Mouse (Mus musculus): ENCODE data around the gene Trpc4ap. TPM values are rescaled to one million over a fixed set of nuclear protein-coding genes. Genes with fewer than 3 reads are reported as not detected.
A peak's percentile ranks its signal among the peaks of the same experiment; 100 is the strongest.

The Trpc4ap gene
- polyA plus RNA-seq, 1 experiment, result 96.4 TPM

GRCm38 (mm10) chr2:155696091-155696558 lies 3.9 kb upstream of the Trpc4ap start:
- 15% methylated on average over 7 of the region's 7 CpGs for WGBS

GRCm38 (mm10) chr2:155695316-155695715 lies 3.1 kb upstream of the Trpc4ap start:
- DNase-seq (ENCODE audit: low read depth, low spot score), result no peak
- WGBS, result 73% methylated on average over 3 of the region's 3 CpGs

More at GRCm38 (mm10) chr2:155696091-155696558, 3.9 kb upstream of the Trpc4ap start:
- no peak for DNase-seq (ENCODE audit: low read depth, low spot score)

- no peak for DNase-seq (ENCODE audit: low read depth, low spot score)
- WGBS, result 64% methylated on average over 2 of the region's 2 CpGs
Observed at GRCm38 (mm10) chr2:155694564-155694963, 2.4 kb upstream of the Trpc4ap start.

GRCm38 (mm10) chr2:155693136-155693535 lies 952 bp upstream of the Trpc4ap start:
- no peak for DNase-seq (ENCODE audit: low read depth, low spot score)
- WGBS, result 57% methylated on average over 4 of the region's 4 CpGs

- under 1% methylated on average over 8 of the region's 8 CpGs for whole genome bisulfite sequencing
- no peak for DNase-seq (ENCODE audit: low read depth, low spot score)
Observed at GRCm38 (mm10) chr2:155691336-155691722, 855 bp downstream of the Trpc4ap start.

- 60% methylated on average over 4 of the region's 4 CpGs for WGBS
- DNase-seq (ENCODE audit: low read depth, low spot score), result no peak
Observed at GRCm38 (mm10) chr2:155689211-155689610, 3.0 kb downstream of the Trpc4ap start.

- WGBS, result 90% methylated on average over 11 of the region's 11 CpGs
Observed at GRCm38 (mm10) chr2:155687746-155688145, 4.4 kb downstream of the Trpc4ap start.

GRCm38 (mm10) chr2:155686572-155686971 lies 5.6 kb downstream of the Trpc4ap start:
- WGBS, result 76% methylated on average over 5 of the region's 5 CpGs
- no peak for DNase-seq (ENCODE audit: low read depth, low spot score)

More at GRCm38 (mm10) chr2:155687746-155688145, 4.4 kb downstream of the Trpc4ap start:
- DNase-seq (ENCODE audit: low read depth, low spot score), result no peak

- DNase-seq (ENCODE audit: low read depth, low spot score), result no peak
- 86% methylated on average over 5 of the region's 5 CpGs for WGBS
Observed at GRCm38 (mm10) chr2:155683821-155684220, 8.4 kb downstream of the Trpc4ap start.

- WGBS, result 61% methylated on average over 3 of the region's 3 CpGs
- DNase-seq (ENCODE audit: low read depth, low spot score), result no peak
Observed at GRCm38 (mm10) chr2:155683137-155683536, 9.0 kb downstream of the Trpc4ap start.

- DNase-seq (ENCODE audit: low read depth, low spot score), result no peak
- 63% methylated on average over 2 of the region's 2 CpGs for WGBS
Observed at GRCm38 (mm10) chr2:155681874-155682273, 10.3 kb downstream of the Trpc4ap start.

- no peak for DNase-seq (ENCODE audit: low read depth, low spot score)
- WGBS, result 47% methylated on average over 8 of the region's 8 CpGs
Observed at GRCm38 (mm10) chr2:155681194-155681593, 11.0 kb downstream of the Trpc4ap start.

- no peak for DNase-seq (ENCODE audit: low read depth, low spot score)
- 67% methylated on average over 5 of the region's 5 CpGs for WGBS
Observed at GRCm38 (mm10) chr2:155680591-155680990, 11.6 kb downstream of the Trpc4ap start.

GRCm38 (mm10) chr2:155679586-155680110 lies 12.5 kb downstream of the Trpc4ap start:
- whole genome bisulfite sequencing, result 78% methylated on average over 4 of the region's 4 CpGs
- DNase-seq (ENCODE audit: low read depth, low spot score), result no peak

GRCm38 (mm10) chr2:155675118-155675517 lies 17.1 kb downstream of the Trpc4ap start:
- DNase-seq (ENCODE audit: low read depth, low spot score), result no peak
- WGBS, result 36% methylated on average over 4 of the region's 4 CpGs

GRCm38 (mm10) chr2:155673546-155673945 lies 18.6 kb downstream of the Trpc4ap start:
- no peak for DNase-seq (ENCODE audit: low read depth, low spot score)
- 17% methylated on average over 2 of the region's 2 CpGs for WGBS

- DNase-seq (ENCODE audit: low read depth, low spot score), result no peak
- 52% methylated on average over 4 of the region's 4 CpGs for WGBS
Observed at GRCm38 (mm10) chr2:155671236-155671635, 20.9 kb downstream of the Trpc4ap start.

GRCm38 (mm10) chr2:155668461-155668860 lies 23.7 kb downstream of the Trpc4ap start:
- DNase-seq (ENCODE audit: low read depth, low spot score), result no peak
- 91% methylated on average over 4 of the region's 4 CpGs for WGBS

GRCm38 (mm10) chr2:155667881-155668280 lies 24.3 kb downstream of the Trpc4ap start:
- no peak for DNase-seq (ENCODE audit: low read depth, low spot score)
- WGBS, result 97% methylated on average over 8 of the region's 8 CpGs

- DNase-seq (ENCODE audit: low read depth, low spot score), result no peak
- 63% methylated on average over 6 of the region's 6 CpGs for WGBS
Observed at GRCm38 (mm10) chr2:155663910-155664460, 28.2 kb downstream of the Trpc4ap start.

GRCm38 (mm10) chr2:155663097-155663496 lies 29.1 kb downstream of the Trpc4ap start:
- peak; percentile 28 for DNase-seq (ENCODE audit: low read depth, low spot score)
- WGBS, result 24% methylated on average over 5 of the region's 5 CpGs

- WGBS, result 97% methylated on average over 5 of the region's 5 CpGs
- no peak for DNase-seq (ENCODE audit: low read depth, low spot score)
Observed at GRCm38 (mm10) chr2:155662390-155662789, 29.8 kb downstream of the Trpc4ap start.
